Mouse (Mus musculus) embryonic fibroblast, embryonic 13.5 days (primary cell): ENCODE data around the gene Tenm2.

Source experiments
- CTCF ChIP-seq: IDR thresholded peaks from 2 replicates; pipeline ENCODE4 v1.5.1; 2011; ENCODE audit warnings: mild to moderate bottlenecking, control low read depth, low read length, moderate library complexity, borderline replicate concordance; ENCODE audit not compliant: insufficient read depth
- POLR2A ChIP-seq: IDR thresholded peaks from 2 replicates; pipeline ENCODE4 v1.6.1; 2011; ENCODE audit warnings: low read depth, mild to moderate bottlenecking, control low read depth, low read length, moderate library complexity

DNA sequence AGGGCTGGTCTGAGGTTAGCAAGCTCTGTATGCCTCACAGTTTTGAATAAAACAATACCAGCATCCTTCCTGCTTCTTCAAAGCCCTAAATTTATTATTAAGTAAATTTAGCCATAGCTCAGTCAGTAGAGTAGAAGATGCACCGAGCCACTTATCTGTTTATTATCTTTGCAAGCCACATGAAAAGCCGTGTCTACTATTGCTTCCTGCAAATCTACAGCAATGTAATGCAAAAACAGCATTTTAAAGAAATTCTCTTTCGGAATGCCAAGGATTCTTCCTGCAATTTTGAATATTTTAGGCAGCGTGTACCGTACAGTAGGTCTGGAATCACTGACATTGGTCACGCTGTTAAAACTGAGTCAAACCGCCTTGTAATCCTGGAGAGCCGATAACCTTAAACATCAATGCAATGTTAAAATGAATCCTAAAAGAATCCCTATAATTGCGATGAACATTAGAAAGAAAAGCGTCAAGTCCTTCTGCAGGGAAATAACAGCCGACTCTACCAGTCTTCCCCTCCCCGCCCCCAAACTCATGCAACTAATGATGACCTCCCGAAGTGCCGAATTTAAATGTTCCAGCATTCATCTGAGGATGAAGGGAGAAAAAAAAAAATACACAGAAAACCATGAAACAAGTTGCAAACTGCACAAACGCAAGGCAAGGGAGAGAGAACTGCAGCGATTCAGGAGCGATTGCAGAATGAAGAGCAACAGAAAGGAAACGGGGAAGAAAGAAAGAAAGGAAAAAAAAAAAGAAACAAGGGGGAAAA, 556 bp downstream of the Tenm2 start:
- TF ChIP-seq CTCF (no peak), POLR2A (no peak)
